Mouse (Mus musculus): ENCODE data around the gene Ugt1a5.

The Ugt1a5 gene

DNA sequence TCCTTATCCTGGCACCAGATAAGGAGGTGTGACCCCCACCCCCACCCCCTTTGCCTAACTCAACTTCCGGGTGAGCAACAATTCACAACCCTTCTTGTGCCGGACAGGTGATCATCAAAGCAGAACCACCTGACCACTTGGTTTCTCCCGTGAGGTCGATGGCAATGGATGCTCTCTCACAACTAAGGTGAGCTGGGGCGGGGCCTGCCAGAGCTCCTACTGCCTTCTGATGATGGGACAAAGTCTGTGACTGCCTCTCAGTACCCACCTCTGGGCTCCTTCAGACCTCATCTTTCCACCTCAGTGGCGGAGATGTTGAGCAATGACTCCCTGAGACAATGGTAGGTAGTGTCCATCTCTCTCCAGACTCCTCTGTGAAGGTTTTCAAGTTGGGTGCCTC is 80.1 kb downstream of the Ugt1a5 start:
- DNase-seq, result no peak

DNA sequence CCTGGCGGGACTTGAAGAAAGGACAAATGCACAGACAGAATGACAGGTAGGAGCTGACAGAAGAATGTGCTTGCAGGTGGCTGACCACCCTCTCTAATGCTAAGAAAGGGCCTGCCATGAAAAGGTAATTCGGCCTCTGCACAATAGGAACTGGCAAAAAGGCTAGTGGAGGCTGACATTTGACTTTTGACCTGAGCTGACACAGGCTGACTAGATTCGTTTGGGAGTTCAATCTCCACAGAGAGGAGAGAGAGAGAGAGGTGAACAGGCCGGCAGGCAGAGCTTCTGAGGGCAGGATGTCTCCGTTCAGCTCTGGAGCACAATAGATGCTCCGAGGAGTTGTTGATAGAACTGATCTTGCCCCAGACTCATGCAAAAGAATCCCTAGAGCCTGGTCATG is 80.6 kb downstream of the Ugt1a5 start:
- no peak for DNase-seq

GRCm38 (mm10) chr1:88247660-88248059 is 81.8 kb downstream of the Ugt1a5 start:
- no peak for DNase-seq

- no peak for DNase-seq
These were observed 82.8 kb downstream of the Ugt1a5 start for GRCm38 (mm10) chr1:88248658-88249057.

DNA sequence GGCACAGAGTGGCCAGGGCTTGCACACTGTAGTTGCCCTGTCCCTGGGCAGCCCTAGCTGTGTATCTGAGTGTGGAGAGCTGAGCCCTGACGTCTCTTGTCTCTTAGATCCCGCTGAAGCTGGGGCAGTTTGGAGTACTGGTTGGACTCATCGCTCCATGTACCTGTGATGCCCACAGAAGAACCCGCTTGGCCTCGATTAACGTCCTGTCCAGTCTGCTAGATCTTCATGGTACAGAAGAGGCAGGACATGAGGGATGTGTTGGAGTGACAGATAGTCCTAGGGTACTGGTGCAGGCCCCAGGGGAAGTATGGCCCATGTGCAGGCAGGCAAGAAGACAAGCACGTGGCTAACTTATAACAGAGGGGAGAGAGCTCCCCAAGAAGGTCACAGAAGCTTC is 83.8 kb downstream of the Ugt1a5 start:
- DNase-seq, result no peak

GRCm38 (mm10) chr1:88250023-88250422 is 84.2 kb downstream of the Ugt1a5 start:
- no peak for DNase-seq

- no peak for DNase-seq
These were observed 87.3 kb downstream of the Ugt1a5 start for GRCm38 (mm10) chr1:88253106-88253505.

DNA sequence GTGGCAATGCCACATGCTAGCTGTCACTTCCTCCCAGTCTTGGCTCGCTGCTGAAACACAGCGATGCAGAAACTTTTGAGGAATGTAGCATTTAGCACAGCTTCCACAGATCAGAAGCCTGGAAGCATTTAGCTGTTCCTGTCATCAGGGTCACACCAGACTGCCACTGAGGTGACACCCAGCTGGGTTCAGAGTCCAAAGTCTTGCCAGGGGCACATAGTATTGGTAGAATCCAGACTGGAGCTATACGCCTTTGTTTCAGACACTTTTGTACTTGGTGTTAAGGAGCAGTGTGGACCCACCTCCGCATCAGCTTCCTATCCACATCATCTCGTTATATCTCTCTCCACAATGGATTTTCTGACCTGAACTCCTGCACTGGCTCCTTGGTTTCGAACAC is 87.7 kb downstream of the Ugt1a5 start:
- no peak for DNase-seq

GRCm38 (mm10) chr1:88254793-88255465 is 89.1 kb downstream of the Ugt1a5 start:
- DNase-seq, result no peak

DNA sequence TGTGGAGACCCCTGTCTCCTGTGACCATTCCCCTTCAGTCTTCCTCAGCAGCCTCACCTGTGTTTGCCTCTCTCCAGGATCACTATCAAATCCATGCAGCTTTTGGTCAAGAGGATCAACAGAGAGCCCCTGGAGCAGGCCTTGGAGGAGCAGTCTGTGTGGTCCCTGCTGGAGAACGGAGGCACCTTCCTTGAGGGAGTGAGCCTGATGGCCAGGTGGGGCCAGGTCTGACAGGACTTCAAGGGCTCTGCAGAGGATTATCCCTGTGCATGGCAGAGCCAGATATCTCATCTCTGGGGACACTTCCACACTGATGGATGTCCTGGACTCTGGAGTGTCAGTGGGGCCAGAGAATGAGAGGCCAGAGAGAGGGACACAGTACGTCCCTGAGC is 89.7 kb downstream of the Ugt1a5 start:
- DNase-seq, result no peak

DNA sequence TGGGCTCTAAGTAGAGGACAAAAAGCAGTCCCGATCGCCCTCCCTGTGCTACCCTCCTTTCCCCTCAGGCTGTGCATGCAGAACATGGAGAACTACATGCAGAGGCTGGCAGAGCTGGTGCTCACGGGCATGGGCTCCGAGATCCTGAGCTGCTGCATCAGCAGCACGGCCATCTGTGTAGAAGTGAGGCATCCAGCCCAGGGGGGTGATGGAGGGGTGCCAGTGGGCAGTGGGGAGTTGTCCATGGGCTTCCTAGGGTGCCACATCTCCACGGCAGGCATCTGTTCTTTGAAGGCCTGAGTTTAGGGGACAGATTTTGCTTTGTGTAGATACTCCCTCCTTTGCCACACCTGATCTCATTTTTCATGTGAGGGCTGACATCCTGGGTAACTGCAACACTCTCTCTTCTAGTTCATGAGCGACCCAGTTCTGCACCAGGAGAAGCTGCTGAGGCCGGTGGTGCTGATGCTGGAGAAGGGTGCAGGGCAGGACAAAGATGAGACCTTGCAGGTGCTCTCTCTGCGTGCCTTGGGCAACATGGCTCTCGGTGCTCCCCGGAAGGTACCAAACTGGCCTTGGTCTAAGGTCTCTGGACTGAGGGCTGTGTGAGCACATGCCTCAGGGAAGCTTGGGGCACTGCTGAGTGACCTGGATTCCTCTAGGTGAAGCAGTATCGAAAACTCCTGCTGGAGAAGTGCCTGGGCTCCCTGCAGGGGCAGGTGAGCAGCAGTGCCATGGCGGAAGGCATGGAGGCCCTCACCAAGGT is 90.4 kb downstream of the Ugt1a5 start:
- no peak for DNase-seq

DNA sequence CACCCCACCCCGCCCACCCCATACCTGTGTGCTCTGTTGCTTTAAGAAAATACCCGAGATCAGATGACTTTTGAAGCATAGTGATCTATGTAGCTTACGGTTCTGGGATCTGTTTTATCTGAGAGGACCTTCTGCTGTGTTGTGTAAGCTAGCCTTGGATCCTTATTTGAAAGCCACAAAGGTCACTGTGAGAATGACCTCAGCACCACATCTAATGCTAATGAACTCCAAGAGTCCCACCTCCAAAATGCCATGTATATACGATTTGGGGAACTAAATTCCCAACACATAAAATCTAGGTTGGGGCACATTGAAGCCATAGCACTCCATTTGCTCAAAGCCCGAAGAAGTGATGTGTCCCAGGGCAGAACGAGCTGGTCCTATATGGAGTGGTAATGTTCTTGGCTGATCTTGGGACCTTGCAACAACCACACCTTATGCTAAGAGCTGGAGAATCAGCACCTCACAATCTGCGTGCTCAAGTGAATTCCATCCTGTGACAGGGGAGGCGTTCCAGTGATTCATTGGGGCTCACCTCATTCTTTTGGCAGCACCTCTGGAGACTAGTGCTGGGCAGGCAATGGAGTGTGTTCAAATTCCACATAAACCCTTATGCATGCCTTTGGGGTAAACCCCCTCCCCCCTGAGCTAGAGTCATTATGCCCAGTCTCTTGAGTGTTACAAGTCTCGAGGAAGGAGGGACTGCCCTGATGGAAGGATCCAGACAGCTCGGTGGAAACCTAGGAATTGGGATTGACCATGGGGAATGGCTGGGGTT is 91.3 kb downstream of the Ugt1a5 start:
- no peak for DNase-seq

DNA sequence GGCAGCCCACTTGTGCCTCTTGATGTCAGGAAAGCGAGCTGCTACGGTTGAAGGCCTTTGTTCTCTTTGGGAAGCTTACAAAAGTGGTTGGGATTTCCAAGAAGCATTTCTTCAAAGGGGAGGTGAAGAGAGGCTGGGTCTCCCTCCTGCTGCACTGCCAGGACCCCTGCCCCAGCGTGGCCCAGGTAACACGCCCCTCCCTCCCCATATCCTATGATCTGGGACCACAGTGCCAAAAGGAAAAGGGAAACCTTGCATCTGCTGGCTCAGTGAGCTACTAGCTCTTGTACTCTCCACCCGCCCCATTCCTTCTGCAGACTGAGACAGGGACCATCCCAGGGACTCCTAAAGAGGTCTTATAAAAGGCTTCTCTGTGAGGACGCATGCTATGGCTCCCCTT is 91.9 kb downstream of the Ugt1a5 start:
- no peak for DNase-seq

DNA sequence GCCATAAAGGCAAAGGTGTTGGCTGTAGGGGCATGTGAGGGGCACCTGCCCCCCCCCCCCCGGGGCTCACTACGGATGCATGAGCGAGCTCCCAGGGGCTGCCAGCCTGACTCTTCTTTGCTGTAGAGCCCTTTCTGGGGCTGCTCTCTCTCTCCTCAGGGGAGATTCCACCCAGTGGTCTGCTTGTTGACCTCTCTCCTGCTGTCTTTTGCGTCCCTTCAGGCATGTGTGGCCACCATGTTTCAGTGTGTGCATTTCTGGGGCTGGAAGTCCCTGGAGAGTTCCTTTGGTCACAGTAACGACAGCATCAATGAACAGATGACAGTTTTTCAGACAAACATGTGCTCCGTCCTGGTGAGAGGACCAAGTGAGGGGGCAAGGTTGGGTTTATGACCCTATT is 92.5 kb downstream of the Ugt1a5 start:
- no peak for DNase-seq

- DNase-seq, result no peak
These were observed 93.2 kb downstream of the Ugt1a5 start for GRCm38 (mm10) chr1:88258881-88259642.

- no peak for DNase-seq
These were observed 93.8 kb downstream of the Ugt1a5 start for GRCm38 (mm10) chr1:88259643-88260024.

DNA sequence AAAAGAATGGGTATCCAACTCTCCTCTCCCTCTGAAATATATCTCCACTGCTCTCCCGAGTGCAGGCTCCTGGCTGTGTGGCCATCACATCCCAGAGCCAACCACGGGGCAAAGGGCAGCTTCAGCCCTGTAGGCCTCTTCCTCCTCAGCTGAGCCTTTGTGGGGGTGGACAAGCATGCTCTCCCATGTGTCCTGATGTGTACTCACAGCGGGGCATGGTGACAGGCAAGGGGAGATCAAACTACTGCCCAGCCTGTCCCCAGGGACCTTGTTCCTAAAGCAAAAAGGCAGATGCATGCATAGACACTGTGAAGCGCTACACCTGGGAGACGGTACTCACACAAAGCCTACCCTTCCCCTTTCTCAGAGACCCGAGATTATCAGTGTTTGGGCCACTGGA is 94.3 kb downstream of the Ugt1a5 start:
- no peak for DNase-seq

GRCm38 (mm10) chr1:88260604-88261377 is 95.0 kb downstream of the Ugt1a5 start:
- no peak for DNase-seq

DNA sequence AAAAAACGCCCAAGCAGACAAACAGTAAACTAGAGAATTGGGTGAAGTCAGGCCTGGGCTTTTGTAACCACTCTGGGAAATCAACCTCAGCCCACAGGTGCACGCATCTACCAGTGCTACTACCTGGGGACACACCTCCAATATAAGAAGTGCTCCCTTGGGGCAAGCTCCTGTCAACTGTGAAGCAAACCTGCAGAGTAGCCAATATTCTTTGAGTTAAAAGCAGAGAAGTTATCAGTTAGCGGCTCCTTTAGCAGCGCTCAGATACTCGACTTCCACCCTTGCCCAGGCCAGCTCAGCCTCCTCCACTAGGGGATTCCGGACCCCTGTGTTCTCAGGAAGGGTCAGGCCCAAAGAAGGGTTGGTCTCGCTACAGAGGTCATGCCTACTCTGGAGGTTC is 95.9 kb downstream of the Ugt1a5 start:
- DNase-seq, result no peak

DNA sequence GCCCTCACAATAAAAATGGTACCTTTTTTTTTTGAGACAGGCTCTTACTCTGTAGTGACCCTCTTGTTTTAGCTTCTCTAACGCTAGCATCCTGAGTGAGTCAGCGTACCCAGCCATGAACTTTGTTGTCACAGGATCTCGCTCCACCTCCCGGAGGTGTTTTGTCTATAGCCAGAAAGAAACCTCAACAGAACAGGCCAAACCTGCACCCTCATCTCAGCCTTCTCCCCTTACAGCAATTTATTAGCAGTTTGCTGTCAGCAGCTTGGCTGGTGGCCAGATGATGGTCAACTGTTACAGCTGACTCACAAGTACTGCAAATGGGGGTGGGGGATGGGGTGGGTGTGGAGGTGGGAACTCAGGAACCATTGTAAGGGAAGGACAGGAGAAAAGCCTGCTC is 96.4 kb downstream of the Ugt1a5 start:
- no peak for DNase-seq

DNA sequence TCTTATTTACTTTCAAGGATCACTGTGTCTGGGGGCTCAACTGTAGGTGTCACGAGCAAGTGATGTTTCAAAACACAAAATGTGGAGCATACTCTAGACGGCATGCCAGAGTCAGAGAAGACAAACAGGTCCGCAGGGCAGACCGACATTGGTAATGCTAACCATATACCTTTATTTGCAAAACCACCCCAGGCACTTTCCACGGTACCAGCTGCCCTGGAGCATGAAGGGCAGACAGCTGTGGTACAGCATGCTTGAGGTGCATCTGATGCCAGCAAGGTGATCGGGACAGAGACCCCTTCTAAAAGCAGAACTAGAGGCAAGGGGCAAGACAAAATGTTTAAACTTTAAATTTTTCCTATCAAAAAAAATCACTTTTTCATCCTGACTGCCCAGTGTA is 97.1 kb downstream of the Ugt1a5 start:
- DNase-seq, result no peak

GRCm38 (mm10) chr1:88263778-88264177 is 98.0 kb downstream of the Ugt1a5 start:
- no peak for DNase-seq

Measured in cerebellum, adult 8-10 months (tissue).